Mouse (Mus musculus) hindbrain, embryonic 16.5 days (tissue): ENCODE results near the gene Rab26. TPM values are rescaled to one million over a fixed set of nuclear protein-coding genes. Genes with fewer than 3 reads are reported as not detected.

Experiments
- ATAC-seq: fragments of 200-750 bp; cut with Nextera tagmentation; 2 replicates; pipeline ENCODE4 v1.8.0; 2017; ENCODE audit warnings: moderate TSS enrichment, moderate library complexity
- H3K27ac ChIP-seq: fragments of 300-500 bp; sonication (generic); 2 replicates; pipeline ENCODE4 v1.5.1; 2014; ENCODE audit warnings: low read depth, mild to moderate bottlenecking, control low read depth, low read length, moderate library complexity
- H3K27me3 ChIP-seq: fragments of 300-500 bp; sonication (generic); replicated peaks from 2 replicates; pipeline ENCODE4 v1.6.1; 2014; ENCODE audit warnings: low read length; ENCODE audit not compliant: control insufficient read depth, insufficient read depth
- H3K36me3 ChIP-seq: fragments of 300-500 bp; sonication (generic); 2 replicates; pipeline ENCODE4 v1.6.1; 2014; ENCODE audit warnings: mild to moderate bottlenecking, low read length, moderate library complexity, mixed read lengths; ENCODE audit not compliant: control insufficient read depth, insufficient read depth
- H3K4me1 ChIP-seq: fragments of 300-500 bp; sonication (generic); 2 replicates; pipeline ENCODE4 v1.6.1; 2014; ENCODE audit warnings: low read depth, low read length; ENCODE audit not compliant: control insufficient read depth, insufficient read depth
- H3K4me2 ChIP-seq: fragments of 300-500 bp; sonication (generic); 2 replicates; pipeline ENCODE4 v1.6.1; 2014; ENCODE audit warnings: mild to moderate bottlenecking, low read length, control low read depth, moderate library complexity
- H3K4me3 ChIP-seq: fragments of 300-500 bp; sonication (generic); 2 replicates; pipeline ENCODE4 v1.5.1; 2014; ENCODE audit warnings: mild to moderate bottlenecking, low read length, control low read depth, moderate library complexity
- H3K9ac ChIP-seq: fragments of 300-500 bp; sonication (generic); 2 replicates; pipeline ENCODE4 v1.6.1; 2014; ENCODE audit warnings: low read depth, mild to moderate bottlenecking, control low read depth, low read length, moderate library complexity
- H3K9me3 ChIP-seq: fragments of 300-500 bp; sonication (generic); 2 replicates; pipeline ENCODE4 v1.6.1; 2014; ENCODE audit warnings: mild to moderate bottlenecking, low read length, moderate library complexity; ENCODE audit not compliant: control insufficient read depth
- whole genome bisulfite sequencing: fragments of 180-500 bp; shearing (Covaris S2); extraction: QIAGEN DNeasy Blood & Tissue Kit; methylation state at CpG from one replicate; pipeline ENCODE4 v1.1.7; 2014; 5-methylcytosine and 5-hydroxymethylcytosine counted together
- polyA plus RNA-seq: library from polyadenylated mRNA; unstranded; fragments of >200 nt; fragmentation: Nextera tagmentation; extraction: Ambion mirVana; gene quantifications from 2 replicates; pipeline ENCODE4 v1.2.1, GENCODE M21; 2015

Rab26 gene
- polyA plus RNA-seq, 1 experiment from 2014 or later = 13.0 TPM

- no peak for ATAC-seq
Observed at GRCm38 (mm10) chr17:24564422-24564821, 30.4 kb upstream of the Rab26 start.

GRCm38 (mm10) chr17:24563638-24564037, 29.6 kb upstream of the Rab26 start:
- 79% methylated on average over 5 of the region's 5 CpGs for WGBS

More at GRCm38 (mm10) chr17:24564422-24564821, 30.4 kb upstream of the Rab26 start:
- Histone ChIP-seq H3K4me2 (no peak overlapping the region), H3K9me3 (no peaks in the 10 kb centered on the region), H3K27me3 (no peaks in the 10 kb centered on the region), H3K4me1 (no peaks in the 10 kb centered on the region), H3K9ac (no peak overlapping the region), H3K4me3 (no peak overlapping the region), H3K36me3 (peaks cover 13% of the 10 kb centered on the region), H3K27ac (no peak overlapping the region)
- 93% methylated on average over 4 of the region's 4 CpGs for WGBS

DNA sequence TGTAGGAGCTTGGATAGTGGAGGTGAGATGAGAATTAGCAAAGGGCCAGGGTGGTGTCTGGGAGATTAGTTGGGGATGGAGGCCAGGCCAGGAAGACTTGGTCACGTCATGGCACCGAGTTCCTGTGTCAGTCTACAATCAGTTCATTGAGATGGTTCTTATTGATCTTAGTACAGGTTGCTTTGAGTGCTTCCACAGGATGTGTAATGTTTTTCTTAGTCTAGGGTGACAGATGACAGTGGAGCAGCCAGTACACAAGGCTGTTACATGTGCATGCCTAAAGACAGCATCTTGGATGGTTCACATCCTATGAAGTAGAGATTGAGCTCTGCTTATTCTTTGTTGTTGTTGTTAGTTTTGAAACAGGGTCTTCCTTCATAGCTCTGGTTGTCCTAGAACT, 27.6 kb upstream of the Rab26 start:
- no peak overlapping the region for H3K27ac ChIP-seq
- H3K4me1 ChIP-seq = peaks cover 12% of the 10 kb centered on the region
- no peaks in the 10 kb centered on the region for H3K27me3 ChIP-seq
- ATAC-seq = no peak
- peaks cover 8% of the 10 kb centered on the region for H3K36me3 ChIP-seq
- 88% methylated on average over 2 of the region's 2 CpGs for WGBS
- no peaks in the 10 kb centered on the region for H3K9me3 ChIP-seq
- H3K4me2 ChIP-seq = no peak overlapping the region
- H3K4me3 ChIP-seq = no peak overlapping the region
- H3K9ac ChIP-seq = no peak overlapping the region

More at GRCm38 (mm10) chr17:24563638-24564037, 29.6 kb upstream of the Rab26 start:
- no peak for ATAC-seq
- H3K4me1 ChIP-seq = peaks cover 3% of the 10 kb centered on the region
- no peak overlapping the region for H3K4me3 ChIP-seq
- H3K36me3 ChIP-seq = peaks cover 10% of the 10 kb centered on the region
- H3K27ac ChIP-seq = no peak overlapping the region
- no peak overlapping the region for H3K9ac ChIP-seq
- H3K27me3 ChIP-seq = no peaks in the 10 kb centered on the region
- H3K4me2 ChIP-seq = no peak overlapping the region
- no peaks in the 10 kb centered on the region for H3K9me3 ChIP-seq

DNA sequence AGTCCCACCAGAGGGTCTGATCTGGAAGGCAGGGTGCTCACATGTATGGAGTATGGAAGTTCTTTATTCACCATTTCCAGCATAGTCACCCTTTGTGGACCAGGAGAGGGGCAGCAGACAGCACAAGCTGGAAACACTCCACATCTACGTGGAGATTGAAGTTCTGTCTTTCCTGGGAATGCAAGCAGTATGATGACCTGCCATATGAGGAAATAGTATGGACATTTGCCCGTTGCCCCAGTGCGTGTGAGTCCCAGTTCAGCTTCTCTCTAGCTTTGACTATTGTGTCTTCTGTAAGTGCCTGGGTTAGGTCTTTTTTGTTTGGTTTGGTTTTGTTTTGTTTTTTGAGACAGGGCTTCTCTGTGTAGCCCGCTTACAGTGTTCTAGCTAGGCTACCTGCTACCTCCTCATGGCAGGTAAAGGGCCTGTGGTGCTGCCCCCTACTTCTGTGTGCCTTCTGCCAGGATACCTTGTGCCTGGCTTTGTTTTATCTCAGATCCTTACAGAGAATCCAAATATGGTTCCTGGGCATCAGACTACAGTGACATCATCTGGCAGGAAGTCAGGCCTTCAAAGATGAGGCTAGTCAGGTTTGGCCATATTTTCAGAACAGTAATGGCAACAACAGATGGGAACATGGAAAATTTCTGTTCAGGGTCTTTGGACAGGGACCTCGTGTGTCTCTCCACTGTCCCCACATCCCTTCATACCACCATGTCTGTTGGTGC, 26.5 kb upstream of the Rab26 start:
- Histone ChIP-seq H3K9ac (no peak overlapping the region), H3K27me3 (no peaks in the 10 kb centered on the region), H3K4me3 (no peak overlapping the region), H3K4me1 (peaks cover 12% of the 10 kb centered on the region), H3K9me3 (no peaks in the 10 kb centered on the region), H3K4me2 (no peak overlapping the region), H3K36me3 (peaks cover 4% of the 10 kb centered on the region), H3K27ac (no peak overlapping the region)
- WGBS = 91% methylated on average over 5 of the region's 5 CpGs
- no peak for ATAC-seq

- no peaks in the 10 kb centered on the region for H3K9me3 ChIP-seq
- H3K36me3 ChIP-seq = no peaks in the 10 kb centered on the region
- no peak overlapping the region for H3K4me3 ChIP-seq
- no peak overlapping the region for H3K9ac ChIP-seq
- H3K4me1 ChIP-seq = peaks cover 12% of the 10 kb centered on the region
- H3K27me3 ChIP-seq = no peaks in the 10 kb centered on the region
- peak; percentile 51; the same call in 1 of the 2 replicates for ATAC-seq
- WGBS = 58% methylated on average over 3 of the region's 3 CpGs
- no peak overlapping the region for H3K4me2 ChIP-seq
- H3K27ac ChIP-seq = peak overlapping the region; percentile 62
Observed at GRCm38 (mm10) chr17:24559146-24559545, 25.1 kb upstream of the Rab26 start.

GRCm38 (mm10) chr17:24558600-24559099, 24.6 kb upstream of the Rab26 start:
- Histone ChIP-seq H3K4me3 (no peak overlapping the region), H3K9me3 (no peaks in the 10 kb centered on the region), H3K27me3 (no peaks in the 10 kb centered on the region), H3K4me1 (peaks cover 12% of the 10 kb centered on the region), H3K36me3 (no peaks in the 10 kb centered on the region), H3K4me2 (no peak overlapping the region), H3K27ac (peak overlapping the region; percentile 62), H3K9ac (no peak overlapping the region)
- peak; percentile 80 for ATAC-seq
- WGBS = 14% methylated on average over 4 of the region's 4 CpGs

GRCm38 (mm10) chr17:24557091-24557490, 23.1 kb upstream of the Rab26 start:
- no peak for ATAC-seq
- 86% methylated on average over 7 of the region's 7 CpGs for WGBS
- Histone ChIP-seq H3K4me1 (peaks cover 22% of the 10 kb centered on the region), H3K9ac (no peak overlapping the region), H3K27me3 (no peaks in the 10 kb centered on the region), H3K9me3 (no peaks in the 10 kb centered on the region), H3K4me3 (no peak overlapping the region), H3K4me2 (no peak overlapping the region), H3K27ac (no peak overlapping the region), H3K36me3 (no peaks in the 10 kb centered on the region)

GRCm38 (mm10) chr17:24551050-24551444, 17.0 kb upstream of the Rab26 start:
- Histone ChIP-seq H3K4me1 (peaks cover 27% of the 10 kb centered on the region), H3K27me3 (0 out of 2 replicates have a peak, but pooled peaks cover 3% of the 10 kb centered on the region), H3K27ac (peak overlapping the region; percentile 95; the same call in 1 of the 2 replicates), H3K4me2 (peak overlapping the region; percentile 88), H3K9ac (peak overlapping the region; percentile 96), H3K9me3 (no peaks in the 10 kb centered on the region), H3K36me3 (no peaks in the 10 kb centered on the region), H3K4me3 (peak overlapping the region; percentile 89)
- 55% methylated on average over 3 of the region's 3 CpGs for WGBS
- ATAC-seq = no peak

DNA sequence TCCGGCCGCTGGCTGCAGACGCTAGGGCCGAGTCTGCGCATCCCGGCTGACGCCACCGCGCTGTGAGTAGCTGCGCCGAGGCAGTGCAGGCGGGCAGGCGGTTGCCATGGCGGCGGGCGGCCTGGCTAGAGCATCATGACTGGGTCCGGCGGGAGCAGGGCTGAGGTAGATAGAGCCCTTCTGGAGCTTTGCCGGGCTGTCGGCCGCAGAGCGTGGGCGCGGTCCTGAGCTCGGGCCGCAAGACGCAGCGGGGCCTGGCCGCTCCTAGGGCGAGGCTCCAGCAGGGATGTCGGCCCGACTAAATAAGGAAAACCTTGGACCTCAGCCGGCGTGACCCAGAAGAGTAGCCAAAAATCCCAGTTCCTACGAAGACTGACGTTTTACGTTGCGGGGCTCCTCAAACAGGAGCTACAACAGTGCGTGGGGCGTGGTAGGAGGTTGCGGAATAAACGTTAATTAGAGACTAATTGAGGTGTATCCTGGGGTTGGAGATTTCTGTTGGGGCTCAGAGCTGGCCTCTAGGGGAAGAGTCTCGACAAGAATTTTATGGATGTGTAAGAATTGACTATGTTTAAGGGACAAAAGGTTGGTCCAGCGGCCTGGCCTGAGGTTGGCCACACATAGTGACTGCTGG, 16.5 kb upstream of the Rab26 start:
- Histone ChIP-seq H3K4me2 (peak overlapping the region; percentile 88), H3K27ac (peak overlapping the region; percentile 95), H3K27me3 (0 out of 2 replicates have a peak, but pooled peaks cover 3% of the 10 kb centered on the region), H3K9ac (peak overlapping the region; percentile 96), H3K9me3 (no peaks in the 10 kb centered on the region), H3K4me3 (peak overlapping the region; percentile 89), H3K4me1 (peaks cover 27% of the 10 kb centered on the region), H3K36me3 (no peaks in the 10 kb centered on the region)
- peak; percentile 74 for ATAC-seq
- under 1% methylated on average over 44 of the region's 44 CpGs for WGBS
